Mouse (Mus musculus) WW6 (cell line): ENCODE results near the gene Sypl.
"Not testable (repeated sequence)": the region's sequence is repeated elsewhere in the genome, so short reads cannot be mapped to it uniquely, and the experiment has no call there.

ENCODE experiments used
- DNase-seq: peaks from one replicate; pipeline ENCODE4 v3.0.0-alpha.2; 2013; ENCODE audit warnings: low read depth, low spot score

Sypl gene

DNA sequence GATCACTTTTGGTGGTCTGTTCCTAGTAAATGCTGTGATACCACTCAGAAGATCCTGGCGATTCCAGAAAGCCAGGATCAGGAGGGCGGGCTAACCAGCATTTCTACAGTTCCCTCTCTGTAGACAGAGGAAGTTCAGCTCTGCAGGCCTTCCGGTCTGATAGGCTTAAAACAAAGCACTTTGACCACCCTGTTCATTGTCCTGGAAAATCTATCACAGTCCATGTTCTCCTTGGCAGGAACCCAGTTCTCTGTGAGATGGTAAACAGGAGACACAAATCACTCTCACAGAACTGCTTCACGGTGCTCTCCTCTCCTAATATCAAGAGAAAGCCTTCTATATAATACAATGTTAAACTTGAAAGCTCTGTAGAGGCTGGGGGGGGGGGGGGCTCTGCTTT, 10.3 kb upstream of the Sypl start:
- no peak for DNase-seq

DNA sequence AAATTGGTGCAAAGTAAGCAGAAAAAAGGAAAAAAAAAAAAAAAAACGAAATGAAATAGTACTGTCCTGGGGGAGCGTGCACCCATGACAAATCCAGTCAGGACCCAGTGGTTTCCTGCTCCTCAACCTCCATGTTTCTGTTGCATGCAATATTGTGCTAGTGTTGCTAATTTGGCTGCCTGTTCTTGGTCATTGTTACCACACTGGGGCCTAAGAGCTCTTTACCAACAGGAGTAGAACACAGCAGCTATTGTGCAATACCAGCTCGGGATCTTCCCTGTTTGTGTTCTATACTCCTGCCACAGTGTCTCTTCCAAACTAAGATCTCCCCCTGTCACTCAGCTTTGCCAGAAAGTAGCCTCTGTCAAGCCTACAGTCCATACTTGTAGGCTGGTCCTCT, 9.7 kb upstream of the Sypl start:
- no peak for DNase-seq

DNA sequence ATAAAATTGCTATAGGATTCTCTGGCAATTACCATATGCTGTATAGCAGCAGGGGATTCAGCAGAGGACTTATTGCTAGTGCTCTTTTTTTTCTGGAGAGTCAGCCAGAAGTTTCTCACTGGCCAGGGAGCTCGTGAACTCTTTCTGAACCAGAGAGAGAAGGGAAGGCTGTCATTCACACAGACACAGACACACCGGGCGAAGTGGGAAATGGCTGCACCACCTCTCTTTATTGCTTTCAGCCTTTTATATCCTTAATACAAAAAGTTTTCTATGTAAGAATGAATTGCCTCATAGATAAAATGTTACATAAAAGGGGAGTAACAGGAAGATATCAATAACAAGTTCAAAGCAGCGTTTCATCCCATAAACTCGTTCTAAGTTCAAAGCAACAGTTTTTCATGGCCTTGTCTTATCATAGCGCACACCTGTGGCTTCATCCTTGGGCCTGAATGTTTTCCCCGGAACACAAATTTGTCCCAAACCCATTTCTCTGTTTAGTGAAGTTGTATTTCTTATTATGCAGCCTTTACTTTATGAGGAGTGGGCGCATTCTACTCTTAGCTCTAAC, 8.7 kb upstream of the Sypl start:
- no peak for DNase-seq

DNA sequence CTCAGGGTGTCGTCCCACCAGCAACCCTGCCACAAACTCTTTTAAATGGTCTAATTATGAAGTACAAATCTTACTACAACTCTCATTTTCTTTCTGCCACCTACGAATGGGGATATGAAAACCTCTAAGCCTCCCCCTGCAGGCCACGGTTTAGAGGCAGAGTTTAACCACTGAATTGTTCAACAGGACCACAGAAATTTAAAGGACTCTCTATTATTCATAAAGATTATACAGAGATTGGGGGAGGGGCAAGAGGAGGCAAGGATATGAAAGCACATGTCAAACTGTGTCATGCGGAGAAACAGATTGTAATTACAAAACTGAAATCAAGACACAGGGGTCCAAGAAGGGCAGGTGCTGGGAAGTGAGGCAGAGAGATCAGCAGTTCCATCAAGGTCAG, 7.3 kb upstream of the Sypl start:
- no peak for DNase-seq

DNA sequence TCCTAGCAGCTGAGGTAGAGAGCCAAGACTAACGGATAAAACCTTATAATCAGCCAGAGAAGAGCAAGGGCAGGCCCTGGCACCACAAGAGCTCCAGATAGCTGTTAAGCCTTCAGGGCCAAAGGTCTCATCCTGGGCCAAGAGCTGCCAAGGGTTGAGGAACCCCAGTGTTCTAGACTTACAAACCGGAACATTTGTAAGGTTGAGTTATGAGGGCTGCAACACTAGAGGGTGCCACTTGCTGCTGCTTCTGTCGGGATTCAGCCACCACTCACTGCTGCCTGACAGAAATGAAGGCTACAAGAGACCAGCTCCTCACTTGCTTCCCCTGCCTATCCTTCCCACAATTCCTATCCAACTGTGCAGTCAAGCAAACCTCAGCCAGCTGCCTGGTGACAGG, 1.3 kb upstream of the Sypl start:
- DNase-seq: no peak

DNA sequence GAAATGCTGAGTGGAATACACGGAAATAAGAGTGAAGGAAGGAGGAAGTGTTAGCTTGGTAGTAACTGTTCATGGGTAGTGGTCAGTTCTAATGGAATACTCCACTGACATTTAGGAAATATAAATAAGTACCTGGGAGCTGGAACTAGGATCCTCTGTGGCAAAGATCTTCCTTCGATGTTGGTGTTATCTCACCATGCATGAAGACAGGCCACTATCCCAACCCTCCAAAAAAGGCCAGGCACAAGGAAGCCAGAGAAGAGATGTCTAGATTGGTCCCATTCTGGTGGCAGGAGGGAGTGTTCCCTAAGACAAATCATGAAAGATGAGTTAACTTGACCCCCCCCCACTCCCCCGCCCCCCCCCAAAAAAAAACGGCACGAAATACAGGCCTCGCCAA, 625 bp upstream of the Sypl start:
- DNase-seq: no peak

DNA sequence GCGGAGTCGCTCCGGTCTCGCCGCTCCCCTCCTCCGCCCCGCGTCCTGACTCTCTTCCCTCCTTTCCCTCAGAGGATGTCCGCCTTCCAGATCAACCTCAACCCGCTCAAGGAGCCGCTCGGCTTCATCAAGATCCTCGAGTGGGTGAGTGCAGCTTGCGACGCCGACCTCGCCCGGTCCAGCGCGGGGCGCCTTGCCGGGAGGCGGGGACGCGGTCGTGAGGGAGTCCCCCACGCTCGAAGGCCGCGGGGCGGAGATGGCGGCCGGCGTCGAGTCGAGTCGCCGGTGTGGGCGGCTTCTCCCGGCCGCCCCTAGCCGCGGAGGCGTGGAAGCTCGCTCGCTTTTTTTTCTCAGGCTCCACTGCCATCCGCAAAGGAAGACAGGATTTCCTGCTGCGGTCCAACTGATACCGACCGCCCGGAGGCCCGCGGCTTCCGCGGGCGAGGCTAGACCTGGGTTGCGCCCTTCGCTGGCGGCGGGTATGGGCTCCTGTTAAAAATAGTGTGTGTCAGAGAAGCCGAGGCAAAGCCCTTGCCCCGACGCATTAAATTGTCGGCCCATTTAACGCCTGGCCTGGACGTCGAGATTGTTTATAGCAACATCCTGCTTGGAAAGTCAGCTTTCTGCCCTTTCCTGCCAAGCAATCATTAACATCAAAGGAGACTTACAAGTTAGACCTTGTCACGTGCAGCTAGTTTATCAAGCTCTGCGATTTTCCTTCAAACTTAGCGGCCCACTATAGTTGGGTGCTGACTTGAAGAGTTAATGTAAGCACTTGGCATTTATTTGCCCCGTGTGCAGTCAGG, 728 bp downstream of the Sypl start:
- peak; percentile 29 for DNase-seq

DNA sequence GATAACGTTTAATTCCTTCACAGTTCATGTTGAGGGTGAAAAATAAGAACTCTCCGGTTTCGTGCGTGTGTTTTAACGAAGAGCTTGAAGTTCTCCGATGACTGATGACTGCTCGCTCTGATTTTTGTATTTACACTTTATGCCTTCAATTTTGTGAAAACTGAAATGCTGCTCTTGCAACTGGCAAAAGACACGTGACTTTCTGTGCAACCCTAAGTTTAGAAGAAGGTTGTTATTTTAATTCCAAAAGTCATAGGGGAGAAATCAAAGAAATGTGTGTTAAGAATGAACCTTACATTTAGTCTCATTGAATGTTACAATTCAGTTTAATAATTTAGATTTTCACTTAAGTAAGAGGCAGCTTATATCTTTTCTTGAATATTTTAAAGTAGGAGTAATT, 1.3 kb downstream of the Sypl start:
- DNase-seq: no peak

DNA sequence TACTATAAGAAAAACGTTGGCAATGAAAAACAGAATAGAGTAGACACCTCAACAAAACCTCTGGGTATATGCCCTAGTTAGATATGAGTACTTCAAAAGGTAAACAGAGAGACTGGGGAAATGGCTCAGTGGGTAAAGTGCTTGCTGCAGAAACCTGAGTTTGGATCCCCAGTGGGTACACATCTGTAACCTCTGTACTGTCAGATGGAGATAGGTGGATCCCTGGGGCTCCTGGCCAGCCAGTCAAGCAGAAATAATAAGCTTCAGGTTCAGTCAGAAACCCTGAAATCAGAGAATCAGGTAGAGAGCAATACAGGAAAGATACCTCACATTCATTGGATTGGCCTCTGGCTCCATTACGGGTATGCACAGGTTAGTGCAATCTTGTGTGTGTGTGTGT, 3.5 kb downstream of the Sypl start:
- DNase-seq: no peak

DNA sequence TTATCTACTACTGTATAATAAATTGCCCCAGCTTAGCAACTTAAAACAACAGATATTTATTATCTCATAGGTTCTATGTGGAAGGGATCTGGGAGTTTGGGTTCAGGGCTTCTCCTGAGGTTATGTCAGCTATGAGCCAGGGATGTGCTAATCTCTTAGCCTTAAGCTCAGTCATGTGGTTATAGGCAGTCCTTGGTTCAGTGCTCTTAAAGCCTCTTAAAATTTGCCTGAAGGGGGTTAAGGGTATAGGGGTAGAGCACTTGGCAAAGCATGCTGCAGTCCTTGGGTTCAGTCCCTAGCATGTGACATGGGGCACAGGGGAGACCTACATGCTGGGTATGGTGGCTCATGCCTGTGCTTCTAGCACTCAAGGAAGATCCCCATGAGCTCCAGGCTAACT, 8.4 kb downstream of the Sypl start:
- no peak for DNase-seq

DNA sequence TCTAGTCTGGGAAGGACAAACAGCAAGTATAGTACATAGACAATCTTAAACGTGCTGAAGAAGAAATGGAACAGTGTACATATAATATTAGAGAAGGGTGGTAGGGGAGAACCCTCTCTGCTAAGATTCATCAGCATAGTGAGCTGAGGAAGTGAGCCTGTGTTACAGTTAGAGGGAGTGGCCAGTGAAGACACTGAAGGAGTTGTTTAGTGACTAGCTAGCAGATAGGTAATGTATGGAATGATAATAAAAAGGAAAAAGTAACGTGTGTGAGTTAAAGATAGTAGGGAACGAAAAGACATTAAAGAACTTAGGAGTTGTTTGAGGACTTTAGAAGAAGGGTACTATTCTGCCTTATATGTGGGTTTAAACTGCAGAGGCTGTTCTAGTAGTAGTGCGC, 10.2 kb downstream of the Sypl start:
- DNase-seq: no peak

DNA sequence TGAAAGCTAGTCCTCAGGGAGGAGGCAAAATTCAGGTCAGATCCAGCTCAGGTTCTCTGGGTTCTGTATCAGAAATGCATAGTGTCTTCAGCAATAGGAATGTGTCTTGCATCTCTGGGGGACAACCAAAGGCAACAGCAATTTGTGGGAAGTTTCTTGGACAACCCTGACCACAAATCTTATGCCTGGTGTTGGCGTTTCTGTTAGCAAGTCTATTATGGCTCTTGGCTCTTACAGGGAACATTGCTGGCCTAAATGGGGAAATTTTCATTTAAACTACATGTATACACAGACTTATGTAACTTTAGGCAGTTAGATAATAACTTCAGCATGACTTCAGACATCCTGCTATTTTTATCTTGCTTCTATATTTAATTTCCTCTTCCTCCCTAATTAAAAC, 18.6 kb downstream of the Sypl start:
- no peak for DNase-seq

DNA sequence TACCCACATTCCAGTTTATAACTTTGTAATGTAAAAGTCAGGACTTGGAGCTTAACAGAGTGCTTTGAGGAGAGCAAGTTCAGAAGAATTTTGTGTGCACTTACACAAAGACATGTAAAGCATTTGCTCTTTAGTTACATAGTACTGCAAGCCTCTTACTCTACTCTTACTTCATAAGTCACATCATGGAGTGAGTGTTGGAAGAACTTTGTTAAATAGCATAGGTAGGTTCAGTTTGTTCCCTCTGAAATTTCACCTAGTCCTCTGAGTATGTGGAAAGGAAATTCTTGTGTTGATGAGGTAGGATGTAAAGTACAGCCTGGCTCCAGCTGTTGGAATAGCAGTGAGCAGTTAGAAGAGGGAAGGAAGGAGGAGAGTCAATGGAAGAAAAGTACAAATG, 21.2 kb downstream of the Sypl start:
- no peak for DNase-seq

DNA sequence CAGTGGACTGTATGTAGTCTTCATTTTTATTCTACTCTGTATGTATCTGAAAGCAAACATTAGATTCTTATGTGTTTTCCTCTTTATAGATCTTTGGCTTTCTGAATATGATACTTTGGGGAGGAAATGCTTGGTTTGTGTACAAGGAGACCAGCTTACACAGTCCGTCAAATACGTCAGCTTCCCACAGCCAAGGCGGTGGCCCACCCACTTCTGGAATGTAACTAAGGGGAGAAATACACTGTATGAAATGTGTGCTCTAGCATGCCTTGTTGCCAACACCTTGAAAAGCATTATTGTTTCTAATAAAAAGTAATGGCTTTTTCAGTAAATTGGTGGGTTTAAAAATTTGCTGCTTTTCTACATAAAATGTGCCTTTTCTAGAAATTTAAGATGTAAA, 21.8 kb downstream of the Sypl start:
- DNase-seq: no peak

DNA sequence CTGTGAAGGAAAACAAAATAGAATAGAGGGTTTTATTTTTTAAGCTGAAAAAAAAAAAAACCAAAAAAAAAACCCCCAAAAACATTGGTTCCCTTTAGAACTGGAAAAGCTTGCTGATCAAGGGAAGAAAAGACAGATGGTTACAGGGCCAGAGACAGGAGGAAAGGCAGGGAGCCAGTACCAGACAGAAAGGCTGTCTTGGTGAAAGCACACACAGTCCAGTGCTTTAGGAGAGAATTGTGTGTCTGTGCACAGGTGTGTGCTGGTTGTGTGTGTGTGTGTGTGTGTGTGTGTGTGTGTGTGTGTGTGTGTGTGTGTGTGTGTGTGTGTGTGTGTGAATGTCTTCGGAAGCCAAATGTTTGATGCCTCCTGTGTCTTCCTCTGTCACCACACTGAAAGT, 28.9 kb downstream of the Sypl start:
- DNase-seq: no peak

DNA sequence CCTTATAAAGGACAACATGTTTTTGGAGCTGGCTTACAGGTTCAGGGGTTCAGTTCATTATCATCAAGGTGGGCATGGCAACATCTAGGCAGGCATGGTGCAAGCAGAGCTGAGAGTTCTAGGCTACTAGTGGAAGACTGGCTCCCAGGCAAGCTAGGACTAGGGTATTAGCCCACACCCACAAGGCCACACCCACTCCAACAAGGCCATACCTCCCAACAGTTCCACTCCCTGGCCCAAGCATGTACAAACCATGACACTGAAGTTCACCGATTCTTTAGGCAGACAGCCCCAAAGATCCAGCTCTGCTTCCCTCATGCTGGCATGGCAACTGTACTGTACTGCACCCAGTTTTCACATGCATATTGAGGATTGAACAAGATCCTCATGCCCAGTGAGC, 29.4 kb downstream of the Sypl start:
- no peak for DNase-seq

DNA sequence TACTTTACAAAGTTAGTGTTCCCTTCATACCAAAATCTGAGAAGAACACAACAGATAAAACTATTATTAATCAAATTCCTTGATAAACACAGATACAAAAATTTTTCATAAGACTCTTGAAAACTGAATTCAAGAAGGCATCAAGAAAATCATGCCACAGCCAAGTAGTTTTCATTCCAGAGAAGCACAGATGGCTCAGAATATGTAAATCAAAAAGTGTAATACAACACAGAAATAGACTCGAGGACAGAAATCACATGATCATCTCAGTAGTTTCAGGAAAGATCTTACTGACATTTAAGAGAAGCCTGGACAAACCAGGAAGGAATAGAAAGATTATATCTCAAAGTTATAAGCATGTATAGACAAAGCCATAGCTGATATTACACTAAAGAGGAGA, 32.6 kb downstream of the Sypl start:
- DNase-seq: no peak

DNA sequence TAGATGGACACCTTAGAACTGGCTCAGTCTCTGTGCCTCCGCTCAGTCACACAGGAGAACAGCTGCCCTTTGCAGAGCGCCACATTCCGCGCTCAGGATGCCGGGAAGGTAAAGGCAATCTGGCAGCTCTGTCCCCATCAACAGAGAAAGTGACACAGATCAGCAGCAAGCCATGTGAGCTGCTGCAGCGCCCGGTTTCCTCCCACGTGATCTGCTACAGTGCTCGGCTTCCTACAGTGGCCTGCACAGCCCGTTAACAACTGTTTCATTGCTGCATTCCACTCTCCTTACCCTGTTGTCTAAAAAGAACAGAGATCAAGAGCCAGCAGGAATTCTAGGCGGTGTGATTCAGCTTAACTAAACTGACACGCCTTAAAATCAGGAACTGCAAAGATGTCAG, 36.0 kb downstream of the Sypl start:
- DNase-seq: no peak

DNA sequence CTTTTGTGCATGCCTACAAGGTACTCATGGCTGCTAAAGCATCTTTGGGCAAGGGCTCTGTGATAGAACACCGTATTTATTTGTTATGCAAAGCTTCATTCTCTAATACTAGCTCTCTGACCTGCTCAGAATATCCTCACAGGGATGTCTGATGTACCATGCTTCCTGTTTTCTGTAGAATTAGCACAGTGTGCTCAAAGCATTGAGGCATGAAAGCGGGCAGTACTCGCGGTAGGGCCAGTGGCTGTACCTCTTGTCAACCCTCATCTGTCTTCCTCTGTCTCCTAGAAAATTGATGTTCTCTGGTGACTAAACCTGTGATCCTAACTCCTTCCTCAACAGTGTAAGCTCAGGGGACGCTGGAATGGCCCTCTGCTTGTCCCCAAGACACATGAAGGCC, 40.4 kb downstream of the Sypl start:
- DNase-seq: no peak

DNA sequence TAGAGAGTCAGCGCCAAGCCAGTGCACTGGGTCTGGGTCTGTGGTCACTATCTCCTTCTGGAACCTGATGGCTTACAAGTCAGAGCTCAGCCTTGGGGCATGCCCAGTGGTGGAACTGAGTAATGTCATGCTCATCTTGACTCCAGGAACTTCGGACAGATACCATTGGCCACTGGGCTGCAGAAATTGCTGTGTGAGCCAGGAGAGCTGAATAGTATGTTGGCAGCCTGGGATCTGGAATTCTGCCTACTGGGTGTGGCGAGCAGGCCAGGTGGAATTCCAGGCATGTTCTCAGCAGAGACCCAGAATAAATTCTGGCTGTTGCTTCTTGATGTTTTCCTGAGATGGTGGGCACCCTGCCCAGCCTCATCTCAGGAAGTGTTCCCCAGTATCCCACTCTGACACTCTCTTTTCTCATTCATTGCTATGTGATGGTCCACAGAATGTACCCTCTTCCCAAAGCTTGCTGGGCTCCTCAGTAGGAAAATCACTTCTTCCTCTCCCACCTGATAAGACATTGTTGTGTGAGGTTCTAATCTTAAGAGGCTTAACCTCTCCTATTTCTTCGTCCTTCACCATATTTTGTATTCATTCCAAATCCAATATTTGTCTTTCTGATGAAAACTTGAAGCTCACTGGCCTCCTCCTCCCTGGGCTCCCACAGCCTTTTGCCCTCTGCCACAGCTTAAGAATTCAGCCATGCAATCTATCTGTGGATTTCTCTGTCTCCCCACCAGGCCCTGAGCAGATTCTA, 41.6 kb downstream of the Sypl start:
- DNase-seq: no peak

DNA sequence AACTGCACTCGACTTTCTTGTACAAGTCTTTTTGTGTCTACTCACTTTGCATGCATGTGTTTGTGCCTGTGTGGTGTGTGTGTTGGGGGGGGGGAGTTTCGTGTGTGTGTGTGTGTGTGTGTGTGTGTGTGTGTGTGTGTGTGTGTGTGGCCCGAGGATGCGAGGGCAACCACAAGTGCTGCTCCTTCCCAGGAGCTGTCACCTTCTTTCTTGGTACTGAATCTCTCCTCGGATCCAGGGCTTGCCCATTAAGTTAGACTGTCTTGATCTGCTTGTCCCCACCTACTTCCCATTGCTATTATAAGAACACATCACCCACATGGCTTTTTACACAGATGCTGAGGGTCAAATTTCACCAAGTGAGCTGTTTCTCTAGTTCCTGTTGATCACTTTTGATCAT, 45.1 kb downstream of the Sypl start:
- DNase-seq: no peak

DNA sequence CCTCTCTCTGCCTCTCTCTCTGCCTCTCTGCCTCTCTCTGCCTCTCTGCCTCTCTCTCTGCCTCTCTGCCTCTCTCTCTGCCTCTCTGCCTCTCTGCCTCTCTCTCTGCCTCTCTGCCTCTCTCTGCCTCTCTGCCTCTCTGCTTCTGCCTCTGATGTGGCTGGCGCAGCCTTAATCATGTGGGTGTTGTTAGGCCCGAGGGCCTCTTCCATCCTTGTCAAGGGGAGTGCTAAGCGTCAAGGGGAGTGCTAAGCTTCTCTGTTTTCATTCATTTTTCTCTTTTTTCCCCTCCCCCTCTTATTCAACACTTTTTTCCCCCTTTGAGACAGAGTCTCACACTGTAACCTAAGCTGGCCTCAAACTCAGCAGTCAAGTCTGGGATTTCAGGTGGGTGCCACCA, 46.1 kb downstream of the Sypl start:
- not testable (repeated sequence) for DNase-seq

DNA sequence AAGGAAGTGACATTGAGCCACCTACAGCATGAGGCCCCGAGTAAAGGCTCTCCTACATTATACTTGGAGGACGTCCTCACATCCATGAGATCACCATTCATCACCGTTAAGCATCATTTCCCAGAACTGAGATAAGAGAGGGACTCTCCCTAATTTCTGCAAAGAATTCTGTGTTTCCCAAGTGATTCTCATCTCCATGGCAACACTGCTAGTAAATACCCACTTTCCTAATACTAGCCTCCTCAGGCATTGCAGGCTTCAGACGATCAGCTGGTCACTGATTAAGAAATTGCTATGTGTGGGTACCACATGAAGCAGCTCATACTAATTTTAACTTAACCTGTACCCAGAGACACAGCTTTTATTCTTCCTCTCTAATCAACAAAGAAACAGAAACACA, 46.7 kb downstream of the Sypl start:
- no peak for DNase-seq
